Mouse (Mus musculus) thymus, postnatal 4 days (tissue): ENCODE results near the gene Lyve1.
A peak's percentile ranks its signal among the peaks of the same experiment; 100 is the strongest.

Experiments used
- DNase-seq: peaks from one replicate; pipeline ENCODE4 v3.0.0; 2021

Lyve1 gene

GRCm38 (mm10) chr7:110851541-110852203 lies 11.4 kb downstream of the Lyve1 start:
- DNase-seq: no peak

GRCm38 (mm10) chr7:110848371-110848770 lies 14.7 kb downstream of the Lyve1 start:
- no peak for DNase-seq

DNA sequence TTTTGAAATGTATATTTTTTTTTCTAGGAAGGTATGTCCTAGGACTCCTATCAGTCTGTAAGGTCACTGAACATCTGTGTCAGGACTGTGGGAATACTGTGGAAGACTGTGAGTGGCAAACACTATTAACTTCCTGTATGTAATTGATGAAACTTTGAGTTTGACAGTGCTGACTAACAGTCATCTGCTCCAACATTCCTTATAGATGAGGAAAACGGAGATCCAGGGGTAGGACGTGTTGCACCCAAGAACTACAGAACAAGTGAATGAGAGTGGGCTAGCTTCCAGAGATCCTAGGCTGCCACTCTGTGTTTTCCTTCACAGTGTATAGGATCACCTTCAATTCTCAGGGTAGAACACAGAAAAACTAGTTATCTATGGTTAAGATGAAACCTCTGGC lies 15.7 kb downstream of the Lyve1 start:
- no peak for DNase-seq

DNA sequence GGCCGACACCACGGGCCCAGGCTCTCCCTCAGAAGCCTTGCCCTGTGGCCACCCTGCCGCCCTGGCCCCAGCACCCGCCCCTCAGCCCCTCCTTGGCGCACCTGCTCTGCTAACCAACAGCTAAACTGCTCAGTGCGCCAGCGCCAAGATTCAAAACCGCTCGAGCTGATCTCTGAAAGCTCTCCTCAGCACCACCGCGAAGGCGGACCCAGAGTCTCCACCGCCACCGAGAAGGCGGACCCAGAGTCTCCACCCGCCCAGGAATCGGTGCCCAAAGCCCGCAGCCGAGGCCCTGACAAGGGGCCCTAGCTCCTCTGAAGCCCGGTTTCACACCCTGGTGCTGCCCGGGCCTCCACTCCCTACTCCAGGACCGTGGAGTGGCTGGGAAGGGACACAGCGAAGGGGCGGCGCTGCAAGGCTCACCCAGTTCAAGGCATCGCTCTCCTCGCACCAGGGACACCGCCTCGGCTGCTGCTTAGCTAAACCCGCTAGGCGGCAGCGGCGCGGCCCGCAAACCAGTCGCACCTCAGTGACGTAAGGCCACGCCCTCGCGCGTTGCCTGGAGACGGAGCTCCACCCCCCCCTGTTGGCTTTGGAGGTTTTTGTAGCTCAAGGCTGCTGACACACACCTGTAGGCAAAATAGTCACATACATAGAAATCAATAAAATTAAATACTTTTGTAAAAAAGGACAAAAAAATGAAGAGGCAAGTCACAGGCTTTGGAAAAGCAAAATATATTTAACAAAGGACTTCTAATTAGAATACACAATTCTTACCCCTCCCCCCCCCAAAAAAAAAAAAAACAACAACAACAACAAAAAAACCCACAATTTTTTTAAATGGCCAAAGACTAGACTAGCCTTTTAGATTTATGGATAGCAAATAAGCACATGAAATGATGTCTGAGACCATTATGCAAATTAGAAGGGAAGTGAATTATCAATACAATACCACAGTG lies 18.8 kb downstream of the Lyve1 start, which contains the start of gene Rnf141:
Rnf141 (minus strand) TSS at position 542 of the 959 bp plus-strand sequence.
- peak; percentile 98 for DNase-seq

GRCm38 (mm10) chr7:110840332-110840731 lies 22.7 kb downstream of the Lyve1 start:
- DNase-seq: no peak

GRCm38 (mm10) chr7:110834522-110834921 lies 28.5 kb downstream of the Lyve1 start:
- no peak for DNase-seq

DNA sequence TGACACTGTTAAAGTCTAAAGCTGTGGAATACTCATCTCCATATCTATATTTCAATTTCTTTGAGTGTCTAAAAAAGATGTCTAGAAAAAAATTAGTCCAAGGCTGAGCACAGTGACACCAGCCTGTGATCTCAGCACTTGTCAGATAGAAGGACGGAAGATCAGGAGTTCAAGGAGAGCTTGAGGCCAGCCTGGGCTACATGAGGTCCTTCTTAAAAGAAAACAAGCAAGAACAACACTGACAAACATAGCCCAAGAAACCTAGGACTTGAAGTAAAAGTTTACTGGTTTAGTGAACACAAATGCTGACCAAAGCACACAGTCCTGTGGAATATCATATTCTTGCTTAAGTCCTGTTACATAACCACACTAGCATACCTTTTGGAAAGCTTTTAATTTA lies 29.0 kb downstream of the Lyve1 start:
- no peak for DNase-seq

DNA sequence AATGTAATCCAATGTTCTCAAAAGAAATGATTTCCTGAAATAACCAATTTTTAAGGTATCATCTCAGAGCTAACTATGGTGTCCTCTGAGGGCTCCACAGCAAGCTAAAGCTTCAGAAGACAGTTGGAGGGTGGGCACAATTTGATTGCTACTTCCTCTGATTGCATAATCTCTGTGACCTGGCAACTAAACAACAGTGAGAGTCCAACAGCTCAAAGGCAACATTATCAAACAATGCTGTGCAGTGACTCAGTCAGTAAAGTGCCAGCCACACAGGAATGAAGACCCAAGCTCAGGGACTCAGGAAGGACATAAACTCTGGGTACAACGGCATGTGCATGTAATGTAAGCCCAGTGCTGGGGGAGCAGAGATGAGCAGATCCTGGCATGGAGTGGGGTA lies 30.0 kb downstream of the Lyve1 start:
- DNase-seq: no peak

GRCm38 (mm10) chr7:110823995-110824953 lies 38.8 kb downstream of the Lyve1 start:
- DNase-seq: no peak

GRCm38 (mm10) chr7:110823593-110823992 lies 39.4 kb downstream of the Lyve1 start:
- no peak for DNase-seq

DNA sequence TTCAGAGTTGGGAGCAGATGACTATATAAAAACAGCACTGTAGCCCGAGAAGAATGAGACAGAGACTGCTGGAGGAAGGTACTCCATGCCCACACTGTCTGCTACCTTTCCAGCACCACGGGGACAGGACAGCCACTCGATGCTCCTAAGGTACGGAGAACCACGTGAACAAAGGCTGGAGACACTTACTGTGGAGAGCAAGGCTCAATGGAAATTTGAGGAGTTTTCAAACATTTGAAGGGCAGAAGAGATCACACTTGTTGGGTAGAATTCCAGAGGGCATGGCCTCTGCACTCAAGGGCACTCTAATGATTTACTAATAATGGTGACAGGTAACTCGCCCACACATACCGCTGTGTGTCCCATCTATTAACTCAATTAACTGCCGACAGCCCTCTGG lies 40.0 kb downstream of the Lyve1 start:
- no peak for DNase-seq

DNA sequence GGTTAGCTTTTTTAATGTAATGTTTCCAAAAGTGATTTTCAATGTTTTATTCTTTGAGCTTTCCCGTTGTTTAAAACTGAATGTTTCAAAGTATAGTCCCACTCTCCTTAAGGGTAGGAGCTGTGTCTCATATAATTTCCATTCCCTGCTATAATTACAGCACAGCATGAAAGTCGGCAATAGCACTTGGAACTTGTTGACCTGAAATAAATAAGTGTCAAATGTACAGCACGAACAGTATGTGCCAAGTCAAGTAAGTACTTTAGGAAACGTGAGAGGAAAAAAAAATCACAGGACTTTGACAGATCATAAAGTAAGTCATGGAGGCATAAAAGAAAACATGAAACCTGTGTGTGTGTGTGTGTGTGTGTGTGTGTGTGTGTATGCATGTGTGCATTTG lies 41.0 kb downstream of the Lyve1 start:
- DNase-seq: no peak

GRCm38 (mm10) chr7:110821653-110822052 lies 41.4 kb downstream of the Lyve1 start:
- no peak for DNase-seq

DNA sequence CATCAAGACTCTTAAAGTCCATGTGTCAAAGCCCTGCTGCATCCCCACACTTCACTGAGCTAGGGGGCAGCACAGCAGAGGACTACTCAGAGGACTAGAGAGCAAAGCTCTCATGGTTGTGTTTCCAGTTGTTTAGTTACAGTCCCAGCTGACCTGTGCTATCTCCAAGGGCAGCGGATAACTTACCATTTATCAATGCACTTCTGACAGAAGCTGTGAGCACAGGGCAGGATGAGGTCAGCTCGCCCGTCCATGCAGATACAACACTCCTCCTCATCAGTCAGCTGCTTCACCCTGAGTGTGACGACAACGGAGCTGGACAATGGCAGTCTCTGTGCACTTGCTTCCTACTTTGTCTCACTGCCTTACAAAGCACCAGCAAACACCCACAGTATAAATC lies 42.0 kb downstream of the Lyve1 start:
- no peak for DNase-seq

GRCm38 (mm10) chr7:110818787-110819350 lies 44.2 kb downstream of the Lyve1 start:
- DNase-seq: no peak

DNA sequence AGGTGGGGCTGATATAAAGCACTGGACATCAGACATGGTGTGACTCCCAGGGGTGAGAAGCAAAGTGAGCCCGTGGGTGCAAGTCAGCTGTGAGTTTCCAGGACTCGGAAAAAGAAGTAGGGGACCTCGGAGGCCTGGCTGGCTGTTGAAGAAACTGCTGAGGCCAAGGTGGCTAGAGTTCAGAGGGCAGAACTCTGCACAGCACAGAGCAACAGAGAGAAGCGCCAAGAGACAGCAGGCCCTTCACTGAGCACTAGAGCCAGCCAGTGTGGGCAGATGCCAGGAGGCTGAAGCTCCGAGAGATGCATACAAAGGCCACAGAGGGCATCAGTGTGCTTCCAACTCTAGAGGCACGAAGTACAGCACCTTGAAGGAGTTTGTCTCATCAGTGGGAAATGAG lies 44.8 kb downstream of the Lyve1 start:
- no peak for DNase-seq

- DNase-seq: peak; percentile 57
These were observed 47.0 kb downstream of the Lyve1 start for GRCm38 (mm10) chr7:110816037-110816436.

DNA sequence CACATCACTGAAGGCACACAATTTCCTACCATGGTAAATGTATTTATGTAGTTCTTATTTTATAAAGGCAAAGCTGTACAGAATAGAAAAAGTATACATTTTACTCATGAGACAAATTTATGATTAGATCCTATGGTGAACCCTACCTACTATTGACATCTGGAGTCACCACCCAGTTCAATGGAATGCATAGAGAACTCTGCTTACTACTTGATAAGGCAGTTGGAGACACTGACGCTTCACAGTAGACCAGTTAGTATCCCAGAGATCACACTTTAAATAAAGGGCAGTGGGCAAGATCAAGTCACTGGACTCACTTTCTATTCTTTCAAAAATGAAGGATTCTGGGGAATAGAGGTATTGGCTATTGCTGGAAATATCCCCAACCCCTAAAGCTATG lies 49.1 kb downstream of the Lyve1 start:
- no peak for DNase-seq

DNA sequence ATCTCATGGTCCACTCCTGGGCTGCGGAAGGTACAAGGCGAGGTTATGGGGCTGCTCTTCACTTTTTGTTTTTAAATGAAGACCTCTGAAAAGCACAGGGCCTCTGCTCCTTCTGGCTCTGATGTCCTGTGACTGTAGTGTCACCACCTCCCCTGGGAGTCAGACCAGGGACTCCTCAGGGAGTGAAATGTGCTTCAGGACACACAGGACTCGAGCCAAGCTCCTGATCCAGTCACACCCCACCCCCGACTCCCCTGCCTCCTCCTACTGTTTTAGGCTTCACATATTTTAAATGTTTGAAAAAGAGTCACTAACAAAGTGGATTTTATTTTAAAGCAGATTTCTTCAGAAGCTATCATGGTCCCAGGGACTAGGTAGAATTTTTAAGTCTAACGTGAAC lies 51.5 kb downstream of the Lyve1 start:
- DNase-seq: no peak

DNA sequence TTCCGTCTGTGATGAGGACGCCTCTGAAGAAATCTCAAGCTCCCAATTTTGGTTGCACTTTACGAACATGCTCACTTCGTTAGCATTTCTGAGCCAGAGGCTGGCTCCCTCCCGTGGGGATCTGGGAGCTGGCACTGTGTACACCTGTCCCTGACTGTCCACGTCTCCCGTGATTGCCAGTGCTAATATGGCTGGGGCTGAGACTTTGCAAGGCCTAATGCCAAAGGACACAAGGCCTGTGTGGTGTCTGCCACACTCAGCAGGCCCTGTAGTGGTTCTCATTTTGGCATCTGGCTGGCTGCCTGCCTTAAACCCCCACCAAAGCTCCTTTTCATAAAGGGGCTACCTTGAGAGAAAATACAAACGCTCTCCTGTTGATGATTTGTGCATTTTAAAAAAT lies 52.0 kb downstream of the Lyve1 start:
- DNase-seq: no peak

GRCm38 (mm10) chr7:110809585-110810557 lies 53.2 kb downstream of the Lyve1 start:
- DNase-seq: no peak
